Mouse (Mus musculus) liver, embryonic 11.5 days (tissue): ENCODE measurements around the gene Mapre3. TPM values are rescaled to one million over a fixed set of nuclear protein-coding genes. Genes with fewer than 3 reads are reported as not detected.

Source experiments
- ATAC-seq: fragments of 200-750 bp; cut with Nextera tagmentation; replicated peaks from 2 replicates; pipeline ENCODE4 v1.8.0; 2017; ENCODE audit warnings: moderate number of reproducible peaks, mild to moderate bottlenecking, moderate TSS enrichment, moderate library complexity; ENCODE audit not compliant: low FRiP score
- DNase-seq: peaks from one replicate; pipeline ENCODE4 v3.0.0-alpha.2; 2017; ENCODE audit warnings: low spot score
- H3K27ac ChIP-seq: fragments of 300-500 bp; sonication (generic); 2 replicates; pipeline ENCODE4 v1.5.1; 2014; ENCODE audit warnings: mild to moderate bottlenecking, low read depth, low read length, control low read depth
- H3K27me3 ChIP-seq: fragments of 300-500 bp; sonication (generic); replicated peaks from 2 replicates; pipeline ENCODE4 v1.6.1; 2014; ENCODE audit warnings: low read length, mixed read lengths; ENCODE audit not compliant: control insufficient read depth, insufficient read depth
- H3K36me3 ChIP-seq: fragments of 300-500 bp; sonication (generic); 2 replicates; pipeline ENCODE4 v1.6.1; 2014; ENCODE audit warnings: mild to moderate bottlenecking, low read length, moderate library complexity, mixed read lengths; ENCODE audit not compliant: control insufficient read depth, insufficient read depth
- H3K4me1 ChIP-seq: fragments of 300-500 bp; sonication (generic); replicated peaks from 2 replicates; pipeline ENCODE4 v1.6.1; 2014; ENCODE audit warnings: low read length, mixed read lengths; ENCODE audit not compliant: control insufficient read depth, insufficient read depth
- H3K4me2 ChIP-seq: fragments of 300-500 bp; sonication (generic); 2 replicates; pipeline ENCODE4 v1.6.1; 2014; ENCODE audit warnings: mild to moderate bottlenecking, control low read depth, moderate library complexity
- H3K4me3 ChIP-seq: fragments of 300-500 bp; sonication (generic); 2 replicates; pipeline ENCODE4 v1.5.1; 2014; ENCODE audit warnings: low read depth, low read length, control low read depth
- H3K9ac ChIP-seq: fragments of 300-500 bp; sonication (generic); 2 replicates; pipeline ENCODE4 v1.6.1; 2014; ENCODE audit warnings: low read depth, low read length, control low read depth
- H3K9me3 ChIP-seq: fragments of 300-500 bp; sonication (generic); 2 replicates; pipeline ENCODE4 v1.6.1; 2016; ENCODE audit warnings: low read length, inconsistent platforms, mixed read lengths; ENCODE audit not compliant: control insufficient read depth
- WGBS: fragments of 180-500 bp; shearing (Covaris S2); extraction: QIAGEN DNeasy Blood & Tissue Kit; methylation state at CpG from one replicate; pipeline ENCODE4 v1.1.7; 2014; 5-methylcytosine and 5-hydroxymethylcytosine counted together
- polyA plus RNA-seq: library from polyadenylated mRNA; unstranded; fragments of >200 nt; fragmentation: Nextera tagmentation; extraction: Ambion mirVana; gene quantifications from 2 replicates; pipeline ENCODE4 v1.2.1, GENCODE M21; 2014

Mapre3 gene
- polyA plus RNA-seq = 7.1 and 7.9 TPM in 2 replicates

GRCm38 (mm10) chr5:30814424-30815119, at the start of gene Mapre3:
Gene Mapre3, plus strand, starts transcription at chr5:30814641.
- under 1% methylated on average over 57 of the region's 59 CpGs for WGBS
- H3K4me3 ChIP-seq = peak within 1 kb of the TSS; percentile 78
- DNase-seq = peak; percentile 87

GRCm38 (mm10) chr5:30765596-30766370, 48.7 kb upstream of the Mapre3 start:
- no peak overlapping the region for H3K9ac ChIP-seq
- H3K9me3 ChIP-seq = no peaks in the 10 kb centered on the region
- WGBS = 83% methylated on average over 12 of the region's 12 CpGs
- no peaks in the 10 kb centered on the region for H3K27me3 ChIP-seq
- DNase-seq = no peak
- no peak overlapping the region for H3K4me2 ChIP-seq
- 0 out of 2 replicates have a peak, but pooled peaks cover 9% of the 10 kb centered on the region for H3K4me1 ChIP-seq
- no peak overlapping the region for H3K4me3 ChIP-seq
- ATAC-seq = no peak
- no peak overlapping the region for H3K27ac ChIP-seq
- no peaks in the 10 kb centered on the region for H3K36me3 ChIP-seq

More at GRCm38 (mm10) chr5:30814424-30815119, at the start of gene Mapre3:
- Histone ChIP-seq H3K27me3 (peaks cover 27% of the 10 kb centered on the region; the same call in 1 of the 2 replicates), H3K4me1 (0 out of 2 replicates have a peak, but pooled peaks cover 3% of the 10 kb centered on the region), H3K36me3 (no peaks in the 10 kb centered on the region), H3K4me2 (peak within 1 kb of the TSS; percentile 82), H3K9me3 (no peaks in the 10 kb centered on the region), H3K9ac (peak within 1 kb of the TSS; percentile 66), H3K27ac (no peak within 1 kb of the TSS)
- peak; percentile 82 for ATAC-seq

- no peak overlapping the region for H3K9ac ChIP-seq
- no peak for DNase-seq
Observed at GRCm38 (mm10) chr5:30768082-30768481, 46.4 kb upstream of the Mapre3 start.

GRCm38 (mm10) chr5:30768598-30768997, 45.8 kb upstream of the Mapre3 start:
- H3K36me3 ChIP-seq = no peaks in the 10 kb centered on the region
- no peaks in the 10 kb centered on the region for H3K9me3 ChIP-seq
- no peak overlapping the region for H3K4me3 ChIP-seq
- H3K4me1 ChIP-seq = 0 out of 2 replicates have a peak, but pooled peaks cover 12% of the 10 kb centered on the region
- H3K9ac ChIP-seq = no peak overlapping the region
- peak overlapping the region; percentile 13; the same call in 1 of the 2 replicates for H3K27ac ChIP-seq
- 27% methylated on average over 9 of the region's 9 CpGs for WGBS
- ATAC-seq (no peak), DNase-seq (no peak)
- 0 out of 2 replicates have a peak overlapping the region, but pooled peaks have one; percentile 9 for H3K4me2 ChIP-seq
- no peaks in the 10 kb centered on the region for H3K27me3 ChIP-seq

More at GRCm38 (mm10) chr5:30768082-30768481, 46.4 kb upstream of the Mapre3 start:
- 71% methylated on average over 4 of the region's 4 CpGs for WGBS
- Histone ChIP-seq H3K36me3 (no peaks in the 10 kb centered on the region), H3K4me2 (no peak overlapping the region), H3K27ac (no peak overlapping the region), H3K4me3 (no peak overlapping the region), H3K9me3 (no peaks in the 10 kb centered on the region), H3K4me1 (0 out of 2 replicates have a peak, but pooled peaks cover 12% of the 10 kb centered on the region), H3K27me3 (no peaks in the 10 kb centered on the region)
- no peak for ATAC-seq

- no peak overlapping the region for H3K4me3 ChIP-seq
- H3K9me3 ChIP-seq = no peaks in the 10 kb centered on the region
- H3K36me3 ChIP-seq = no peaks in the 10 kb centered on the region
- H3K27me3 ChIP-seq = peaks cover 4% of the 10 kb centered on the region; the same call in 1 of the 2 replicates
- H3K4me1 ChIP-seq = 0 out of 2 replicates have a peak, but pooled peaks cover 12% of the 10 kb centered on the region
- H3K9ac ChIP-seq = no peak overlapping the region
- 0 out of 2 replicates have a peak overlapping the region, but pooled peaks have one; percentile 9 for H3K4me2 ChIP-seq
- no peak overlapping the region for H3K27ac ChIP-seq
- ATAC-seq (no peak), DNase-seq (no peak)
- WGBS = 77% methylated on average over 9 of the region's 9 CpGs
Observed at GRCm38 (mm10) chr5:30769075-30769474, 45.4 kb upstream of the Mapre3 start.

GRCm38 (mm10) chr5:30774601-30775371, 39.7 kb upstream of the Mapre3 start:
- Histone ChIP-seq H3K4me2 (peak overlapping the region; percentile 65), H3K4me1 (0 out of 2 replicates have a peak, but pooled peaks cover 3% of the 10 kb centered on the region), H3K9ac (no peak overlapping the region), H3K27me3 (peaks cover 12% of the 10 kb centered on the region), H3K27ac (no peak overlapping the region), H3K36me3 (no peaks in the 10 kb centered on the region), H3K9me3 (no peaks in the 10 kb centered on the region), H3K4me3 (peak overlapping the region; percentile 33)
- whole genome bisulfite sequencing = 10% methylated on average over 20 of the region's 20 CpGs
- DNase-seq = peak; percentile 71
- no peak for ATAC-seq

GRCm38 (mm10) chr5:30780699-30781098, 33.7 kb upstream of the Mapre3 start:
- DNase-seq = no peak
- Histone ChIP-seq H3K4me1 (no peaks in the 10 kb centered on the region), H3K36me3 (no peaks in the 10 kb centered on the region), H3K4me3 (no peak overlapping the region), H3K27ac (no peak overlapping the region), H3K27me3 (no peaks in the 10 kb centered on the region), H3K4me2 (no peak overlapping the region), H3K9ac (no peak overlapping the region), H3K9me3 (no peaks in the 10 kb centered on the region)
- ATAC-seq = no peak
- WGBS = 76% methylated on average over 9 of the region's 9 CpGs

- H3K27ac ChIP-seq = no peak overlapping the region
- ATAC-seq (no peak), DNase-seq (no peak)
- no peaks in the 10 kb centered on the region for H3K9me3 ChIP-seq
- H3K27me3 ChIP-seq = no peaks in the 10 kb centered on the region
- no peaks in the 10 kb centered on the region for H3K4me1 ChIP-seq
- no peak overlapping the region for H3K4me2 ChIP-seq
- WGBS = 77% methylated on average over 3 of the region's 3 CpGs
- no peak overlapping the region for H3K9ac ChIP-seq
- no peak overlapping the region for H3K4me3 ChIP-seq
- H3K36me3 ChIP-seq = no peaks in the 10 kb centered on the region
Observed at GRCm38 (mm10) chr5:30781147-30781546, 33.3 kb upstream of the Mapre3 start.
